Mouse (Mus musculus): ENCODE results near the gene Gldc.

DNA sequence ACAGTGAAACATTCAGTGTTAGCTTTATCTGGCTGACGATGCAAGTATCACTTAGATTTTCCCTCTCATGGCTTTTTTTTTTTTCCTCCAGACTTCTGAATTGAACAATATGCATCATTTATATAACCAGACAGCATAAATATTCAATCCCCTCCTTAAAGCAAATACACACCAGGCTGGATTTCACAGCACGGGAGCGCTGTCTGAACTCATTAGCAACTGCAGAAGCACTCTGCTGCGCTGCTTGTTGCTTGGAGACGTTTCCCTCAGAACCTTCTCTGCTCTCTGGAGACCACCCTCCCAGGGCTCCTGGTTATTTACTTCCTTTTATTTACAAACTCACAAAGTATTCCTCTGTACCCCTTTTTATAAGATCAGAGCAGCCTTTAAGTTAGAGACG is 66.1 kb downstream of the Gldc start:
- TF ChIP-seq CTCF (IDR thresholded peaks at IDR 0.05; ENCODE audit: low read depth, low read length), result no peak
- no peak for TF ChIP-seq POLR2A (IDR thresholded peaks at IDR 0.05; ENCODE audit: borderline replicate concordance, low read depth, low read length)
